Mouse (Mus musculus) stomach, embryonic 16.5 days (tissue): ENCODE results near the gene Dbh. TPM values are rescaled to one million over a fixed set of nuclear protein-coding genes. Genes with fewer than 3 reads are reported as not detected.
A peak's percentile ranks its signal among the peaks of the same experiment; 100 is the strongest.

Experiments
- ATAC-seq: fragments of 200-750 bp; cut with Nextera tagmentation; 2 replicates; pipeline ENCODE4 v1.8.0; 2017; ENCODE audit warnings: moderate number of reproducible peaks, moderate TSS enrichment; ENCODE audit not compliant: insufficient read depth, low FRiP score
- H3K27ac ChIP-seq: fragments of 300-500 bp; sonication (generic); 2 replicates; pipeline ENCODE4 v1.5.1; 2014; ENCODE audit warnings: low read length
- H3K27me3 ChIP-seq: fragments of 300-500 bp; sonication (generic); 2 replicates; pipeline ENCODE4 v1.6.1; 2014; ENCODE audit warnings: low read length, control low read depth, mixed read lengths; ENCODE audit not compliant: control insufficient read depth, insufficient read depth
- H3K36me3 ChIP-seq: fragments of 300-500 bp; sonication (generic); 2 replicates; pipeline ENCODE4 v1.6.1; 2014; ENCODE audit warnings: low read length; ENCODE audit not compliant: control insufficient read depth, insufficient read depth
- H3K4me1 ChIP-seq: fragments of 300-500 bp; sonication (generic); 2 replicates; pipeline ENCODE4 v1.6.1; 2014; ENCODE audit warnings: low read length, control low read depth, mixed read lengths; ENCODE audit not compliant: control insufficient read depth, insufficient read depth
- H3K4me2 ChIP-seq: fragments of 300-500 bp; sonication (generic); 2 replicates; pipeline ENCODE4 v1.6.1; 2014; ENCODE audit warnings: low read depth, low read length, mixed read lengths
- H3K4me3 ChIP-seq: fragments of 300-500 bp; sonication (generic); replicated peaks from 2 replicates; pipeline ENCODE4 v1.5.1; 2014; ENCODE audit warnings: mild to moderate bottlenecking, low read length
- H3K9ac ChIP-seq: fragments of 300-500 bp; sonication (generic); 2 replicates; pipeline ENCODE4 v1.6.1; 2014; ENCODE audit warnings: low read length
- H3K9me3 ChIP-seq: fragments of 300-500 bp; sonication (generic); replicated peaks from 2 replicates; pipeline ENCODE4 v1.6.1; 2016; ENCODE audit warnings: low read length, control low read depth; ENCODE audit not compliant: control insufficient read depth
- WGBS: fragments of 180-500 bp; shearing (Covaris S2); extraction: QIAGEN DNeasy Blood & Tissue Kit; methylation state at CpG from one replicate; pipeline ENCODE4 v1.1.7; 2014; 5-methylcytosine and 5-hydroxymethylcytosine counted together
- polyA plus RNA-seq: library from polyadenylated mRNA; unstranded; fragments of >200 nt; fragmentation: Nextera tagmentation; extraction: Ambion mirVana; gene quantifications from 2 replicates; pipeline ENCODE4 v1.2.1, GENCODE M21; 2015

The Dbh gene
- polyA plus RNA-seq, 1 experiment from 2014 or later: 0.76 TPM

DNA sequence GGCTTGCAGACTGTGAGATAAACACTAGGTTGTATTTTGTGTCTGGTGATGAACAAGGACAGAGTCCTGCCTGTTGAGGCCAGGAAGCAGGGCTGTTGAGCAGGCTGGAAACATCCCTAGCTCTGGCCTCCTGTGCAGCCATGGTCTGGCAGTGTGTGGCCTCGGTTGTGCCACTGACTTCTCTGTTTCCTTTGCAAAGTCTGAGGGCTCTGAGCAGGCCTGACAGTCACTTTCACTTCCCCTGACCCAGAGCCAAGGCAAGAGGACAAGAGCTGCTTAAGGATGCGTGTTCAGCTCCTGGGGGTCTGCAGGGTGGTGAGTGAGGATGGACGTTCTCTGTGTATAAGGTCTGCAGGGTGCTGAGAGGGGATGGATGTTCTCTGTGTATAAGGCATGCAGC, 36.0 kb upstream of the Dbh start:
- WGBS: 63% methylated on average over 3 of the region's 3 CpGs
- no peaks in the 10 kb centered on the region for H3K4me1 ChIP-seq

GRCm38 (mm10) chr2:27135935-27136334, 29.1 kb upstream of the Dbh start:
- ATAC-seq: no peak

More for the DNA sequence above, 36.0 kb upstream of the Dbh start:
- no peak overlapping the region for H3K4me3 ChIP-seq
- no peaks in the 10 kb centered on the region for H3K9me3 ChIP-seq
- no peak overlapping the region for H3K4me2 ChIP-seq
- H3K27me3 ChIP-seq: no peaks in the 10 kb centered on the region; the same call in 1 of the 2 replicates
- no peak for ATAC-seq
- no peak overlapping the region for H3K27ac ChIP-seq
- no peaks in the 10 kb centered on the region for H3K36me3 ChIP-seq
- H3K9ac ChIP-seq: no peak overlapping the region

GRCm38 (mm10) chr2:27136336-27136735, 28.7 kb upstream of the Dbh start:
- Histone ChIP-seq H3K9ac (no peak overlapping the region), H3K4me2 (no peak overlapping the region), H3K4me3 (no peak overlapping the region), H3K4me1 (no peaks in the 10 kb centered on the region), H3K27ac (no peak overlapping the region), H3K9me3 (no peaks in the 10 kb centered on the region), H3K36me3 (no peaks in the 10 kb centered on the region), H3K27me3 (no peaks in the 10 kb centered on the region; the same call in 1 of the 2 replicates)
- no peak for ATAC-seq
- WGBS: 68% methylated on average over 3 of the region's 3 CpGs

More at GRCm38 (mm10) chr2:27135935-27136334, 29.1 kb upstream of the Dbh start:
- WGBS: 67% methylated on average over 5 of the region's 5 CpGs
- no peak overlapping the region for H3K9ac ChIP-seq
- H3K27ac ChIP-seq: no peak overlapping the region
- no peaks in the 10 kb centered on the region for H3K9me3 ChIP-seq
- H3K4me2 ChIP-seq: no peak overlapping the region
- no peaks in the 10 kb centered on the region; the same call in 1 of the 2 replicates for H3K27me3 ChIP-seq
- no peak overlapping the region for H3K4me3 ChIP-seq
- no peaks in the 10 kb centered on the region for H3K36me3 ChIP-seq
- no peaks in the 10 kb centered on the region for H3K4me1 ChIP-seq

- ATAC-seq: no peak
- Histone ChIP-seq H3K9me3 (no peaks in the 10 kb centered on the region), H3K4me1 (no peaks in the 10 kb centered on the region), H3K9ac (no peak overlapping the region), H3K27me3 (no peaks in the 10 kb centered on the region; the same call in 1 of the 2 replicates), H3K4me3 (no peak overlapping the region), H3K27ac (no peak overlapping the region), H3K4me2 (no peak overlapping the region), H3K36me3 (no peaks in the 10 kb centered on the region)
- WGBS: 67% methylated on average over 1 of the region's 1 CpGs
Observed at GRCm38 (mm10) chr2:27136789-27137188, 28.2 kb upstream of the Dbh start.

DNA sequence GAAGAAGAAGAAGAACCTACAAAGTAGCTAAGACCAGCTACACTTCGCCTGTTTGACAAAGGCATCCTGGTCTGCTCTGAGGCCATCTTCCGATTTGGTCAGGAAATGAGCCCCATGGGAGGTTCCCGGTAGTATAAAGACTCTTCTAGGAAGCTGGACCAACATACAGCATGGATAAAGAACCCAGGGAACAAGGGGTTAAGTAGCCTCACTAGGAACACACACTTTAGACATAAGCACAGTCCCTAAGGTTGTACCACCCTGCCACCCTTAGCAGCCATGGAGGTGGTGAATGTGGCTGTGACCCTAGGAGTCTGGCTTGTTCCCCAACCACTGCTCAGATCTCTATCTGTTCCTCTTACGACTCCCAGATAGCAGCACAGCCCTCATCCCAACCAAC, 26.7 kb upstream of the Dbh start:
- no peak overlapping the region for H3K9ac ChIP-seq
- WGBS: 56% methylated on average over 4 of the region's 4 CpGs
- no peak for ATAC-seq
- no peak overlapping the region for H3K4me2 ChIP-seq
- H3K9me3 ChIP-seq: no peaks in the 10 kb centered on the region
- no peak overlapping the region for H3K4me3 ChIP-seq
- H3K36me3 ChIP-seq: no peaks in the 10 kb centered on the region
- H3K4me1 ChIP-seq: 0 out of 2 replicates have a peak, but pooled peaks cover 3% of the 10 kb centered on the region
- H3K27me3 ChIP-seq: peaks cover 10% of the 10 kb centered on the region
- no peak overlapping the region for H3K27ac ChIP-seq

DNA sequence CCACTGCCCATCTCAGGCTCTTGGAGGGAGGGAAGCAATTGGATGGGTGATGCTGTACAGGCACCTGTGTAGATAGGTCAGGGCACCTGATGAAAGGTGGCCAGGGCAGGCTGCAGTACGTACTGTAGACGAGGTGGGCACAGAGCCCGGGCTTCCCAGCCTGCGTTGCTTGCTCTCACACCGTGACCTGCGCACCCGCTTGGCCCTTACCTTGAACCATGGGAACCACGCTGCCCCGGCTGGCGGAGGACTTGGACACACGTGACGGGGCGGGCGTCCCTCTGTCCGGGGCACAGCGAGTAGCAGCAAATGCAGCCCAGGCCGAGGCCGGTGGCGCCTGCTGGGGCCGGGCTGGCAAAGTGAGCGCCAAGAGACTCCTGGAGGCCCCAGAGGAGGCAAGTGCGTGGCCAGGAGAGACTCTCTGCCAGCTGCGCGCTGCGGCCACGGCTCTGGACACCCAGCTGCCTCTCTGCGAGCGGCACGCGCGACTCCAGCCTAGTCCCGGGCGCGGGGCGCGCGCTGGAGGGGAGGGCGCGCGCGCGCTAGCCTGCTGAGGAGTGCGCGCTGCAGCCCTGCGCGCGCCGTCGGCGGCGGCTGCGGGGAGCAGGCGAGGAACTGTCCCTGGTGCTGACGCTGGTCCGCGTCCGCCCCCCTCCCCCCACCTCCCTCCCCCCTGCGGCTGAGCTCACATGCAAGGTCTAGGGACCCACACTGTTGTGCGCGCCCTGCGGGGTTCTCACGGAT, 22.9 kb upstream of the Dbh start, which contains the start of gene Fam163b:
Gene Fam163b (minus strand): TSS at position 542 of the 744 bp plus-strand sequence.
- WGBS: under 1% methylated on average over 59 of the region's 62 CpGs
- H3K27me3 ChIP-seq: peaks cover 10% of the 10 kb centered on the region
- no peaks in the 10 kb centered on the region for H3K36me3 ChIP-seq
- H3K27ac ChIP-seq: no peak within 1 kb of the TSS
- H3K4me2 ChIP-seq: peak within 1 kb of the TSS; percentile 54
- H3K9me3 ChIP-seq: no peaks in the 10 kb centered on the region
- H3K4me1 ChIP-seq: 0 out of 2 replicates have a peak, but pooled peaks cover 3% of the 10 kb centered on the region
- ATAC-seq: peak; percentile 62; the same call in 1 of the 2 replicates
- no peak within 1 kb of the TSS for H3K9ac ChIP-seq
- peak within 1 kb of the TSS; percentile 33 for H3K4me3 ChIP-seq

GRCm38 (mm10) chr2:27144957-27145356, 20.1 kb upstream of the Dbh start:
- H3K27ac ChIP-seq: no peak overlapping the region
- no peaks in the 10 kb centered on the region for H3K9me3 ChIP-seq
- no peak overlapping the region for H3K4me2 ChIP-seq
- ATAC-seq: no peak
- no peak overlapping the region for H3K4me3 ChIP-seq
- H3K9ac ChIP-seq: no peak overlapping the region
- 0 out of 2 replicates have a peak, but pooled peaks cover 3% of the 10 kb centered on the region for H3K4me1 ChIP-seq
- peaks cover 10% of the 10 kb centered on the region for H3K27me3 ChIP-seq
- 65% methylated on average over 2 of the region's 2 CpGs for WGBS
- no peaks in the 10 kb centered on the region for H3K36me3 ChIP-seq

- H3K27me3 ChIP-seq: peaks cover 10% of the 10 kb centered on the region
- no peaks in the 10 kb centered on the region for H3K9me3 ChIP-seq
- no peak overlapping the region for H3K4me2 ChIP-seq
- 0 out of 2 replicates have a peak, but pooled peaks cover 3% of the 10 kb centered on the region for H3K4me1 ChIP-seq
- no peak for ATAC-seq
- no peak overlapping the region for H3K9ac ChIP-seq
- H3K4me3 ChIP-seq: no peak overlapping the region
- no peaks in the 10 kb centered on the region for H3K36me3 ChIP-seq
- no peak overlapping the region for H3K27ac ChIP-seq
- 81% methylated on average over 6 of the region's 6 CpGs for WGBS
Observed at GRCm38 (mm10) chr2:27146840-27147239, 18.2 kb upstream of the Dbh start.

- no peaks in the 10 kb centered on the region for H3K27me3 ChIP-seq
- no peak for ATAC-seq
- H3K27ac ChIP-seq: no peak overlapping the region
- no peak overlapping the region for H3K9ac ChIP-seq
- WGBS: 6% methylated on average over 2 of the region's 2 CpGs
- H3K9me3 ChIP-seq: no peaks in the 10 kb centered on the region
- peaks cover 5% of the 10 kb centered on the region; the same call in 1 of the 2 replicates for H3K4me1 ChIP-seq
- H3K36me3 ChIP-seq: no peaks in the 10 kb centered on the region
- no peak overlapping the region for H3K4me3 ChIP-seq
- no peak overlapping the region for H3K4me2 ChIP-seq
Observed at GRCm38 (mm10) chr2:27149457-27149856, 15.6 kb upstream of the Dbh start.
